Mouse (Mus musculus): Measurements from ENCODE around the gene Nkiras2.

DNA sequence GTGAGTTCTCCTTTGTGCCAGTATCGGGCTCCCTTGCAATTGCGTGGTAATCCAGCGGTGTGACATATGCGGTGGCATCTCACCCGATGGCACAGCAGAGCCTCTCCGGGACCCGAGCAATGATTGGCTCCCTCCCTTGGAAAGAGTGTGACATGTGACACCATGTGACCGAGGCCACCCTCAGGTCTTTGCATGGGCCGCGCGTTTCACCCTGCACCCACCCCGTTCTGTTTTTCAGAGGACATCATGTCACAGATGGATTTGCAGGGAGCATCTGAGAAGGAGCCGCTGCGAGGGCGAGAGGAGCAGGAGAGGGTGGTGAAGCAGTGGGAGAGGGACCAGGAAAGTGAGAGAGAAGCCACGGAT is 47.9 kb upstream of the Nkiras2 start:
- no peak for TF ChIP-seq CTCF (IDR thresholded peaks at IDR 0.05; ENCODE audit: borderline replicate concordance, extremely low read depth, insufficient read depth, insufficient read length)
- no peak for TF ChIP-seq POLR2A (IDR thresholded peaks at IDR 0.05; ENCODE audit: borderline replicate concordance, extremely low read depth, insufficient read depth, insufficient read length, poor library complexity, severe bottlenecking)
